Mouse (Mus musculus) cerebellum, adult 11-12 months (tissue): ENCODE measurements around the gene Il13ra2.
"Not testable (repeated sequence)": the region's sequence is repeated elsewhere in the genome, so short reads cannot be mapped to it uniquely, and the experiment has no call there.

Experiments used
- DNase-seq: peaks from one replicate; pipeline ENCODE4 v3.0.0; 2022

The Il13ra2 gene

DNA sequence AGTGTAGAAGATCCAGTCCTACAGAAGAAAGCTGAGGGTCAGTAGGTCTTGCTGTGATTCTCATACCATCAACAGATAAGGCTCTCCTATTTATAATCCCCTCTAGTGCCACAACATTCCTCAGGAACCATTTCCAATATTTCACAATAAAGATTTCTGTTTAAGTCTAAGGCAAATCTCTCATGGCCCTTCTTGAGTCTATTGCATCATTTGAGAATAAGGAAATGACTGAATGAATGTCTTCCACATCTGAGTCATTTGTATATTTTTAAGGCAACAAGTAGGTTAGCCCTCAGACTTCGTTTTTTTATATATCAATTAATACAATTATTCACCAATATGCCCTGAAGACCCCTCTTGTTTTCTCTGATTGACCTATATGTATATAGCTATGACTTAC is at the start of gene Il13ra2:
Gene Il13ra2 (minus strand): TSS at position 64 of the 400 bp plus-strand sequence.
- no peak for DNase-seq

DNA sequence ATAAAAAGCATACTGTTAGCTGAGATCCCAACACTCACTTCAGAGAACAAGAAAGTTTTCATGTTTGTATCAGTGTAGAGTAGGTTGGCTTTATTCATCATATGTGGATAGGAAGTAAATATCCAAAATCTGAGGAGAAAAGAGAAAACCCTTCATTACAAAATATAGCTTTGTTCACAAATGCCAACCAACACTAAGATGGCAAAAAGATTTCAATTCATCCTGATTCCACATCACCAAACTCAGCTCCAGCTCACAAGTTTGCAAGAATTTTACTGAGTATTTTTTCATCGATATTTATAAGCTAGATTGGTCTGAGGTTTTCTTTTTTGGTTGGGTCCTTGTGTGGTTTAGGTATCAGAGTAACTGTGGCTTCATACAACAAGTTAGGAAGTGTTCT is 24.6 kb upstream of the Il13ra2 start, which contains the start of gene Vmn1r239-ps:
Gene Vmn1r239-ps (minus strand): TSS at position 101 of the 400 bp plus-strand sequence.
- DNase-seq, result not testable (repeated sequence)

DNA sequence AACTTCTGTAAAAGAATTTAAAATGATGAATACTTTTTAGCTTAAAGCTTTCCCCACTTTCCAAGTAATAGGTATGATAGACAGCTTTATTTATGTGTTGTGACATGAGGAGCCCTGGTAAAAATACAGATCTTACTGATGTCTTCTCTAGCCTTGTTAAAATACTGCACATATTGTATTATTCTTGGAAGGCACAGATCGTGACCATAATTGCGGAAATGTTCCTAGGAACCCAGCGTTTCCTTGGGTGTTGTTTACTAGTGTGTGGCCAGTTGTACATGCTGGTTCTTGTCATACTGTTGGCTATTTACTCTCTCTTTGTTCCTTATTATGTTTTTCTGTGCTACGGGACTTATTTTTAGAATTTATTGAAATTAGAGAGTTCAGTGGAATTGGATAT is 14.4 kb upstream of the Il13ra2 start:
- DNase-seq, result no peak

DNA sequence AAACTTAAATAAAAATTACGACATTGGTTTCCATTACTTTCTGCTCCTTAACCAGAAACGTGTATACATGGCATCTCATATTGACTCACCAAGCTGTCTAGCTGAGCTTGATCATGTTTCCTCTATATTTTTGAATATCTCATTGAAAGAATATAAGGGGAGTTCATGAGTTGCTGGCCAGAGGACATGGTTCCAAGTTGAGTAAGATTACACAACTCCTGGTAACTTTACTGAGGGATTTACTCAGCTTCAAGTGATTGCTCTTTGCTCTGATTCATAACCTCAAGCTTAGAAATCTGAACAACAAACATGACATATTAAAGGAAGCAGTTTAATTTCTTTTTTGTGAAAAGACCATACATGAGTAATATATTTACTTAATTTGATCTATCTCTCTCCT is 6.4 kb upstream of the Il13ra2 start:
- no peak for DNase-seq

DNA sequence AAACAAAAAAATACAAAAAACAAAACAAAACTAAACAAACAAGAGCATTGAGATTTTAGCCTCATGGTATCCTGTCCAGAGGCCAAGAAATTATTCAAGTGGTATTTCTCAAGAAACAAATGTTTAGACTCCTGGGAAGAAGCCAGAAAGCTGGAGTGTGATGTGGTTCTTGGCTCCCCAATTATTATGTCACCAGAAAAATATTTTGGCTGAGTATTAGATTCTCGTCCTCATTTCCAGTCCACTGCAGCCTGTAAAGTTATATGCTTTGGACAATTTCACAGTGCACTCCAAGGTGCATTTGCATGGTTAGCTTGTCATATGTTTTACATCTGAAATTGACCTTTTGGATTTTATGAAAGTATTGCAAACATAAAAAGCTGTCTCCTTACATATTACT is 761 bp upstream of the Il13ra2 start:
- no peak for DNase-seq

DNA sequence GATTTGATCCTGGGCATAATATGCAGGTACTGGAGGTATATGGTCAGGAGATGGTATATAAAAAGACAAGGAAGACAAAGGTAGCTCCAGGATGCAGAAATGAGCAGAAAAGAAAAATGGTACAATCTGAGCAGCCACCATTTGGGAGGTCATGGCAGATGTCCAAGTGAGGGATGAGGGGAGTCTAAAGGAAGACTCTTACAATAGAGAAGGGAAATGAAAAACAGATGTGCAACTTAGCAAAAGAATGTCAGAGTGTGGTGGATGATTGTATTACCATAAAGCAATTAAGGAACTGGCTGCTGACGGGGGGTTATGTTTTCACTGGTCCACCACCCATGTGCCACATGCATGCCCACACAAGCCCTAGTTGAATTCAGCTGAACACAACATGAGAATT is 35.5 kb downstream of the Il13ra2 start:
- no peak for DNase-seq

DNA sequence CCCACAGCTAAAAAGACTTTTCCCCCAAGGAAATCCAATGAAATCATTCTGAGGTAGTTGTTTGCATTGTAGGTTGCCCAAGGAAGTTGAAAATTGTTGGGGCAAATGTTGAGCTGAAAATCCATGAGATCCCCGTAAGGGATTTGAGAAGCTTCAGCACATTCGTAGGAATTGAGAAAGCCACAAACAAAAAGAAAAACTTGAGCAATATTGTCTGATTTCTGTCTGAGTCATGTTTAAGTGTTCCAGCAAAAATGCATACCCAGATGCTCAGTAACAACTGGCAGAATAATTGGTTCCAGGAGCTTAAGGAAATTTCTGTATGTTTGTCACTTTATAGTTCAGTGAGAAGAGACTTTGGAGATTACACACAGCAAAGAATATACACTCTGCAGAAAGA is 79.8 kb downstream of the Il13ra2 start:
- no peak for DNase-seq
